In genomic region chr7:45332685-45333425, GRCm38 (mm10) we compare ENCODE assay signal across 8 mouse cellular contexts. TPM values are rescaled to one million over a fixed set of nuclear protein-coding genes. Genes with fewer than 3 reads are reported as not detected.
A peak's percentile ranks its signal among the peaks of the same experiment; 100 is the strongest.
DNase-seq lines count a peak whose midpoint lies in the region; ATAC-seq and TF ChIP-seq lines count a peak whose summit lies in the region.

No protein-coding gene starts in this region.

- H3K4me1 ChIP-seq in forebrain, postnatal 0 days (ENCODE audit: insufficient read depth), result no peaks in the 10 kb centered on the region
- H3K4me1 ChIP-seq in hindbrain, embryonic 15.5 days (replicated peaks), result peaks cover 17% of the 10 kb centered on the region
- no peaks in the 10 kb centered on the region; the same call in 1 of the 2 replicates for H3K4me1 ChIP-seq in liver, adult 2 months (ENCODE audit: control insufficient read depth, insufficient read depth, low read length)
- H3K4me1 ChIP-seq in midbrain, embryonic 16.5 days (ENCODE audit: control insufficient read depth, insufficient read depth, low read length), result peaks cover 12% of the 10 kb centered on the region

- TF ChIP-seq CTCF in layer of hippocampus, adult 2 months (conservative IDR thresholded peaks at IDR 0.05), result no peak
- 0 out of 2 replicates have a peak, but pooled peaks have one; percentile 2 for TF ChIP-seq CTCF in forebrain, postnatal 0 days (IDR thresholded peaks at IDR 0.05; ENCODE audit: low read depth)
- no peak for TF ChIP-seq CTCF in liver, adult 2 months (IDR thresholded peaks at IDR 0.05; ENCODE audit: low read depth, low read length)

- ATAC-seq in forebrain, postnatal 0 days, result peak; percentile 58
- peak; percentile 69 for ATAC-seq in hindbrain, embryonic 15.5 days (ENCODE audit: low FRiP score, low read depth)
- ATAC-seq in midbrain, embryonic 16.5 days, result peak; percentile 74

- H3K79me2 ChIP-seq in liver, adult 2 months (ENCODE audit: control insufficient read depth, insufficient read depth, low read length), result no peaks in the 10 kb centered on the region

- H3K4me2 ChIP-seq in forebrain, postnatal 0 days (ENCODE audit: low read depth), result peak overlapping the region; percentile 96
- peak overlapping the region; percentile 96 for H3K4me2 ChIP-seq in hindbrain, embryonic 15.5 days
- peak overlapping the region; percentile 90 for H3K4me2 ChIP-seq in midbrain, embryonic 16.5 days (ENCODE audit: low read length)

- no peaks in the 10 kb centered on the region for H3K27me3 ChIP-seq in forebrain, postnatal 0 days (ENCODE audit: insufficient read depth, low read length)
- H3K27me3 ChIP-seq in hindbrain, embryonic 15.5 days, result 0 out of 2 replicates have a peak, but pooled peaks cover 4% of the 10 kb centered on the region
- no peaks in the 10 kb centered on the region for H3K27me3 ChIP-seq in liver, adult 2 months (ENCODE audit: control insufficient read depth, insufficient read depth, low read length)
- peaks cover 3% of the 10 kb centered on the region; the same call in 1 of the 2 replicates for H3K27me3 ChIP-seq in midbrain, embryonic 16.5 days (ENCODE audit: control insufficient read depth, insufficient read depth, low read depth, low read length)

- no peaks in the 10 kb centered on the region for H3K36me3 ChIP-seq in forebrain, postnatal 0 days (ENCODE audit: insufficient read depth)
- no peaks in the 10 kb centered on the region for H3K36me3 ChIP-seq in hindbrain, embryonic 15.5 days
- no peaks in the 10 kb centered on the region for H3K36me3 ChIP-seq in liver, adult 2 months (ENCODE audit: control insufficient read depth, insufficient read depth, low read length)
- no peaks in the 10 kb centered on the region for H3K36me3 ChIP-seq in midbrain, embryonic 16.5 days (ENCODE audit: control insufficient read depth, insufficient read depth, low read length)

- 2% methylated on average over 21 of the region's 22 CpGs for WGBS in forebrain, postnatal 0 days
- WGBS in hindbrain, embryonic 15.5 days, result 2% methylated on average over 22 of the region's 22 CpGs
- 3% methylated on average over 22 of the region's 22 CpGs for WGBS in liver, adult 2 months
- WGBS in midbrain, embryonic 16.5 days, result 4% methylated on average over 22 of the region's 22 CpGs

- DNase-seq in layer of hippocampus, adult 2 months (ENCODE audit: low spot score in 2 of 2), result no peak
- no peak for DNase-seq in layer of hippocampus, postnatal 25 days (ENCODE audit: extremely low spot score in 1 of 2, low spot score in 1 of 2)
- peak; percentile 49 for DNase-seq in brain, adult 2 months (ENCODE audit: low read depth, low spot score)
- peak; percentile 45 for DNase-seq in forebrain, postnatal 0 days
- DNase-seq in liver, adult 2 months (ENCODE audit: extremely low read depth, low read depth, low spot score), result peak; percentile 20
- peak; percentile 49 to 61 for DNase-seq in urinary bladder, postnatal 36 days (ENCODE audit: low spot score in 2 of 2)

- peak overlapping the region; percentile 66 for H3K9ac ChIP-seq in forebrain, postnatal 0 days
- peak overlapping the region; percentile 58 for H3K9ac ChIP-seq in hindbrain, embryonic 15.5 days
- H3K9ac ChIP-seq in liver, adult 2 months (ENCODE audit: low read depth, low read length), result peak overlapping the region; percentile 72
- H3K9ac ChIP-seq in midbrain, embryonic 16.5 days (ENCODE audit: low read depth, low read length), result peak overlapping the region; percentile 78

- no peak for TF ChIP-seq POLR2A in liver, adult 2 months (IDR thresholded peaks at IDR 0.05; ENCODE audit: extremely low read depth, insufficient read depth, low read length)

- peak overlapping the region; percentile 77 for H3K4me3 ChIP-seq in layer of hippocampus, adult 2 months
- peak overlapping the region; percentile 64 for H3K4me3 ChIP-seq in forebrain, postnatal 0 days (ENCODE audit: low read depth, low read length)
- peak overlapping the region; percentile 63 for H3K4me3 ChIP-seq in hindbrain, embryonic 15.5 days
- H3K4me3 ChIP-seq in liver, adult 2 months (ENCODE audit: insufficient read depth, low read depth, low read length), result peak overlapping the region; percentile 69
- H3K4me3 ChIP-seq in midbrain, embryonic 16.5 days (ENCODE audit: low read depth, low read length), result peak overlapping the region; percentile 62

- peak overlapping the region; percentile 73 for H3K27ac ChIP-seq in layer of hippocampus, adult 2 months
- peak overlapping the region; percentile 54; the same call in 1 of the 2 replicates for H3K27ac ChIP-seq in forebrain, postnatal 0 days (ENCODE audit: low read depth, low read length)
- peak overlapping the region; percentile 59 for H3K27ac ChIP-seq in hindbrain, embryonic 15.5 days (replicated peaks)
- no peak overlapping the region for H3K27ac ChIP-seq in liver, adult 2 months (replicated peaks; ENCODE audit: insufficient read depth, low read depth, low read length)
- H3K27ac ChIP-seq in midbrain, embryonic 16.5 days (ENCODE audit: low read length), result peak overlapping the region; percentile 57; the same call in 1 of the 2 replicates

- no peaks in the 10 kb centered on the region for H3K9me3 ChIP-seq in forebrain, postnatal 0 days (ENCODE audit: low read length)
- no peaks in the 10 kb centered on the region for H3K9me3 ChIP-seq in hindbrain, embryonic 15.5 days
- no peaks in the 10 kb centered on the region for H3K9me3 ChIP-seq in midbrain, embryonic 16.5 days (replicated peaks; ENCODE audit: control insufficient read depth, low read length, poor library complexity, severe bottlenecking)

RNA-seq across cellular contexts. Expression of gene Trpm4, which starts 0.7 kb away (rescaled TPM):
- 10 to 100 TPM; 12.8 to 16.5 TPM for total RNA-seq in layer of hippocampus, adult 2 months (2021)
- 10 to 100 TPM; 14.1 to 18.5 TPM for total RNA-seq in layer of hippocampus, postnatal 25 days (2021)
- total RNA-seq in forebrain, postnatal 0 days (2014; rRNA removed), result 17.1 and 17.5 TPM in 2 replicates
- polyA plus RNA-seq in forebrain, postnatal 0 days (2015; fragmentation: Nextera tagmentation; extraction: Ambion mirVana), result 8.9 and 9.4 TPM in 2 replicates
- polyA plus RNA-seq in hindbrain, embryonic 15.5 days (2015; fragmentation: Nextera tagmentation; extraction: Ambion mirVana), result 11.3 TPM in 2 replicates
- 1.2 TPM in 2 replicates for total RNA-seq in liver, adult 2 months (2014; rRNA removed)
- 1.2 and 1.5 TPM in 2 replicates for polyA plus RNA-seq in liver, adult 2 months (2012; rRNA removed)
- polyA plus RNA-seq in midbrain, embryonic 16.5 days (2015; fragmentation: Nextera tagmentation; extraction: Ambion mirVana), result 11.1 and 12.4 TPM in 2 replicates

RNA-seq across cellular contexts. Expression of gene Hrc, which starts 2.2 kb away (rescaled TPM):
- under 1 TPM; 0.22 to 0.33 TPM for total RNA-seq in layer of hippocampus, adult 2 months (2021)
- under 1 TPM in 1 of 2 experiments, not detected in 1; 0.17 TPM for total RNA-seq in layer of hippocampus, postnatal 25 days (2021)
- total RNA-seq in forebrain, postnatal 0 days (2014; rRNA removed), result 0.46 and 0.52 TPM in 2 replicates
- not detected in 2 replicates for polyA plus RNA-seq in forebrain, postnatal 0 days (2015; fragmentation: Nextera tagmentation; extraction: Ambion mirVana)
- polyA plus RNA-seq in hindbrain, embryonic 15.5 days (2015; fragmentation: Nextera tagmentation; extraction: Ambion mirVana), result 0.65 and 0.68 TPM in 2 replicates
- total RNA-seq in liver, adult 2 months (2014; rRNA removed), result 0.28 TPM in 1 of 2 replicates, not detected in the other
- not detected in 2 replicates for polyA plus RNA-seq in liver, adult 2 months (2012; rRNA removed)
- 0.39 and 0.40 TPM in 2 replicates for polyA plus RNA-seq in midbrain, embryonic 16.5 days (2015; fragmentation: Nextera tagmentation; extraction: Ambion mirVana)

RNA-seq across cellular contexts. Expression of gene Ppfia3, which starts 34.0 kb away (rescaled TPM):
- total RNA-seq in layer of hippocampus, adult 2 months (2021), result 100 to 1,000 TPM; 133 to 138 TPM
- total RNA-seq in layer of hippocampus, postnatal 25 days (2021), result 100 to 1,000 TPM; 129 to 134 TPM
- total RNA-seq in forebrain, postnatal 0 days (2014; rRNA removed), result 76.5 and 81.0 TPM in 2 replicates
- polyA plus RNA-seq in forebrain, postnatal 0 days (2015; fragmentation: Nextera tagmentation; extraction: Ambion mirVana), result 21.7 and 26.0 TPM in 2 replicates
- 29.9 and 32.1 TPM in 2 replicates for polyA plus RNA-seq in hindbrain, embryonic 15.5 days (2015; fragmentation: Nextera tagmentation; extraction: Ambion mirVana)
- 0.07 TPM in 1 of 2 replicates, not detected in the other for total RNA-seq in liver, adult 2 months (2014; rRNA removed)
- polyA plus RNA-seq in liver, adult 2 months (2012; rRNA removed), result 0.14 TPM in 1 of 2 replicates, not detected in the other
- 28.5 and 29.2 TPM in 2 replicates for polyA plus RNA-seq in midbrain, embryonic 16.5 days (2015; fragmentation: Nextera tagmentation; extraction: Ambion mirVana)

RNA-seq across cellular contexts. Expression of gene Lin7b, which starts 37.5 kb away (rescaled TPM):
- total RNA-seq in layer of hippocampus, adult 2 months (2021), result 100 to 1,000 TPM; 138 to 146 TPM
- 100 to 1,000 TPM; 151 to 155 TPM for total RNA-seq in layer of hippocampus, postnatal 25 days (2021)
- 32.2 and 47.3 TPM in 2 replicates for total RNA-seq in forebrain, postnatal 0 days (2014; rRNA removed)
- 36.8 and 39.8 TPM in 2 replicates for polyA plus RNA-seq in forebrain, postnatal 0 days (2015; fragmentation: Nextera tagmentation; extraction: Ambion mirVana)
- polyA plus RNA-seq in hindbrain, embryonic 15.5 days (2015; fragmentation: Nextera tagmentation; extraction: Ambion mirVana), result 33.7 and 38.7 TPM in 2 replicates
- not detected in 2 replicates for total RNA-seq in liver, adult 2 months (2014; rRNA removed)
- polyA plus RNA-seq in liver, adult 2 months (2012; rRNA removed), result not detected in 2 replicates
- polyA plus RNA-seq in midbrain, embryonic 16.5 days (2015; fragmentation: Nextera tagmentation; extraction: Ambion mirVana), result 27.0 and 39.9 TPM in 2 replicates

RNA-seq across cellular contexts. Expression of gene Slc6a21, which starts 55.5 kb away (rescaled TPM):
- not detected for total RNA-seq in layer of hippocampus, adult 2 months (2021)
- total RNA-seq in layer of hippocampus, postnatal 25 days (2021), result not detected
- not detected in 2 replicates for total RNA-seq in forebrain, postnatal 0 days (2014; rRNA removed)
- polyA plus RNA-seq in forebrain, postnatal 0 days (2015; fragmentation: Nextera tagmentation; extraction: Ambion mirVana), result not detected in 2 replicates
- polyA plus RNA-seq in hindbrain, embryonic 15.5 days (2015; fragmentation: Nextera tagmentation; extraction: Ambion mirVana), result 0.16 TPM in 1 of 2 replicates, not detected in the other
- total RNA-seq in liver, adult 2 months (2014; rRNA removed), result not detected in 2 replicates
- 0.12 and 0.18 TPM in 2 replicates for polyA plus RNA-seq in liver, adult 2 months (2012; rRNA removed)
- polyA plus RNA-seq in midbrain, embryonic 16.5 days (2015; fragmentation: Nextera tagmentation; extraction: Ambion mirVana), result not detected in 2 replicates

Comparison
In these comparisons a context has a peak if more than half of its experiments do, and no peak if none do; other contexts are left out.
1. DNase-seq: peak in brain, adult 2 months (single experiment), forebrain, postnatal 0 days (single experiment), liver, adult 2 months (single experiment) and urinary bladder, postnatal 36 days (2 of 2); none in layer of hippocampus, adult 2 months (0 of 2) and layer of hippocampus, postnatal 25 days (0 of 2).
2. RNA of gene Ppfia3, which starts 34.0 kb away (total RNA-seq): 133 to 138 TPM in layer of hippocampus, adult 2 months, 129 to 134 TPM in layer of hippocampus, postnatal 25 days and 76.5 to 81.0 TPM in forebrain, postnatal 0 days; 0.07 TPM in liver, adult 2 months; every median in the first group is over 10 times any median in the second.
3. Peak in every context shown above with its lines, with median percentiles within 50 percentile points of each other: H3K4me3 ChIP-seq, ATAC-seq, H3K4me2 ChIP-seq and H3K9ac ChIP-seq.